Mouse (Mus musculus) mesoderm, embryonic 11.5 days (tissue): ENCODE results near the gene Tubb4a.
A peak's percentile ranks its signal among the peaks of the same experiment; 100 is the strongest.
"Not testable (repeated sequence)": the region's sequence is repeated elsewhere in the genome, so short reads cannot be mapped to it uniquely, and the experiment has no call there.

Experiments
- DNase-seq: peaks from one replicate; pipeline ENCODE4 v3.0.0-alpha.2; 2012; ENCODE audit warnings: low read depth, low spot score

Tubb4a gene

GRCm38 (mm10) chr17:57087049-57087832 is at the start of gene Tubb4a:
Gene Tubb4a, minus strand, starts transcription at chr17:57087782.
- DNase-seq, result peak; percentile 66

- DNase-seq, result no peak
These were observed 48.1 kb upstream of the Tubb4a start for GRCm38 (mm10) chr17:57135635-57136034.

- DNase-seq, result no peak
These were observed 47.1 kb upstream of the Tubb4a start for GRCm38 (mm10) chr17:57134693-57135092.

GRCm38 (mm10) chr17:57134021-57134420 is 46.4 kb upstream of the Tubb4a start:
- DNase-seq, result not testable (repeated sequence)

- DNase-seq, result no peak
These were observed 44.2 kb upstream of the Tubb4a start for GRCm38 (mm10) chr17:57131793-57132192.

- DNase-seq, result no peak
These were observed 38.5 kb upstream of the Tubb4a start for GRCm38 (mm10) chr17:57125853-57126622.

- no peak for DNase-seq
These were observed 37.2 kb upstream of the Tubb4a start for GRCm38 (mm10) chr17:57124792-57125191.

GRCm38 (mm10) chr17:57123192-57124118 is 35.9 kb upstream of the Tubb4a start:
- no peak for DNase-seq

- no peak for DNase-seq
These were observed 34.3 kb upstream of the Tubb4a start for GRCm38 (mm10) chr17:57121856-57122255.

GRCm38 (mm10) chr17:57118524-57119349 is 31.2 kb upstream of the Tubb4a start:
- DNase-seq, result peak; percentile 38

GRCm38 (mm10) chr17:57116801-57117200 is 29.2 kb upstream of the Tubb4a start:
- no peak for DNase-seq

GRCm38 (mm10) chr17:57112768-57113474 is 25.3 kb upstream of the Tubb4a start:
- no peak for DNase-seq

GRCm38 (mm10) chr17:57110005-57110404 is 22.4 kb upstream of the Tubb4a start:
- DNase-seq, result no peak

GRCm38 (mm10) chr17:57108666-57109171 is 21.1 kb upstream of the Tubb4a start:
- no peak for DNase-seq

GRCm38 (mm10) chr17:57108040-57108665 is 20.6 kb upstream of the Tubb4a start:
- no peak for DNase-seq

- no peak for DNase-seq
These were observed 19.5 kb upstream of the Tubb4a start for GRCm38 (mm10) chr17:57107064-57107463.

GRCm38 (mm10) chr17:57106035-57106368 is 18.4 kb upstream of the Tubb4a start:
- DNase-seq, result no peak

GRCm38 (mm10) chr17:57105181-57106034 is 17.8 kb upstream of the Tubb4a start, which contains the start of gene Tnfsf9:
Gene Tnfsf9, plus strand, starts transcription at chr17:57105325.
- peak; percentile 66 for DNase-seq

- DNase-seq, result no peak
These were observed 16.9 kb upstream of the Tubb4a start for GRCm38 (mm10) chr17:57104496-57104895.
